Mouse (Mus musculus) midbrain, embryonic 16.5 days (tissue): ENCODE data around the gene Pgm5. TPM values are rescaled to one million over a fixed set of nuclear protein-coding genes. Genes with fewer than 3 reads are reported as not detected.

Experiments used
- ATAC-seq: fragments of 200-750 bp; cut with Nextera tagmentation; 2 replicates; pipeline ENCODE4 v1.8.0; 2017; ENCODE audit warnings: moderate TSS enrichment
- H3K27ac ChIP-seq: fragments of 300-500 bp; sonication (generic); 2 replicates; pipeline ENCODE4 v1.5.1; 2014; ENCODE audit warnings: mild to moderate bottlenecking, low read length, mixed read lengths
- H3K27me3 ChIP-seq: fragments of 300-500 bp; sonication (generic); 2 replicates; pipeline ENCODE4 v1.6.1; 2014; ENCODE audit warnings: low read depth, low read length, mixed read lengths; ENCODE audit not compliant: control insufficient read depth, insufficient read depth
- H3K36me3 ChIP-seq: fragments of 300-500 bp; sonication (generic); 2 replicates; pipeline ENCODE4 v1.6.1; 2014; ENCODE audit warnings: mild to moderate bottlenecking, low read length, moderate library complexity, mixed read lengths; ENCODE audit not compliant: control insufficient read depth, insufficient read depth
- H3K4me1 ChIP-seq: fragments of 300-500 bp; sonication (generic); 2 replicates; pipeline ENCODE4 v1.6.1; 2014; ENCODE audit warnings: mild to moderate bottlenecking, low read length, mixed read lengths; ENCODE audit not compliant: control insufficient read depth, insufficient read depth
- H3K4me2 ChIP-seq: fragments of 300-500 bp; sonication (generic); 2 replicates; pipeline ENCODE4 v1.6.1; 2014; ENCODE audit warnings: mild to moderate bottlenecking, low read length, mixed read lengths
- H3K4me3 ChIP-seq: fragments of 300-500 bp; sonication (generic); 2 replicates; pipeline ENCODE4 v1.5.1; 2014; ENCODE audit warnings: low read depth, mild to moderate bottlenecking, low read length, moderate library complexity, mixed read lengths
- H3K9ac ChIP-seq: fragments of 300-500 bp; sonication (generic); 2 replicates; pipeline ENCODE4 v1.6.1; 2014; ENCODE audit warnings: low read depth, low read length, mixed read lengths
- H3K9me3 ChIP-seq: fragments of 300-500 bp; sonication (generic); replicated peaks from 2 replicates; pipeline ENCODE4 v1.6.1; 2014; ENCODE audit warnings: mild to moderate bottlenecking, low read length, mixed read lengths; ENCODE audit not compliant: control insufficient read depth, poor library complexity, severe bottlenecking
- WGBS: fragments of 180-500 bp; shearing (Covaris S2); extraction: QIAGEN DNeasy Blood & Tissue Kit; methylation state at CpG from one replicate; pipeline ENCODE4 v1.1.7; 2014; 5-methylcytosine and 5-hydroxymethylcytosine counted together
- polyA plus RNA-seq: library from polyadenylated mRNA; unstranded; fragments of >200 nt; fragmentation: Nextera tagmentation; extraction: Ambion mirVana; gene quantifications from 2 replicates; pipeline ENCODE4 v1.2.1, GENCODE M21; 2015

Pgm5 gene
- polyA plus RNA-seq, 1 experiment from 2014 or later: 0.83 TPM

DNA sequence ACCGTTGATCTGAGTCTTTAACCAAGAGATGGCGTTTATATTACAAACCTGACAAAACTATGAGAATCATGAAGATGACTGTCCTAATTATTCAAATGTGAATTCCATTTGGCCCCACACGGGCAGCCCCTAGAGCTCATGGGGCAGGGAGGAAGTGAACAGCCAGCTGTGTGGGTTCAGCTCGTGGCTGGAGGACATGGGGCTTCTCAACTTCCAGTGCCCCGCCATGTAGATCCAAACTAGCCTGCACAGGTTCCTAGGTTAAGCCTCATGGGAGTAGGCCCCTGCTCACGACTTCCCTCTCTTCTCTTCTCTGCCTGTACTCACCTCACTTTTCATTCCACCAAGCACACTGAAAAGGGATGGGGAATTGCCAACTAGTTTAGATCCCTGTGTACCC, 173.3 kb downstream of the Pgm5 start:
- H3K27ac ChIP-seq: no peak overlapping the region
- no peak for ATAC-seq
- H3K4me3 ChIP-seq: no peak overlapping the region
- no peaks in the 10 kb centered on the region for H3K4me1 ChIP-seq
- no peak overlapping the region for H3K4me2 ChIP-seq
- H3K9me3 ChIP-seq: no peaks in the 10 kb centered on the region
- H3K9ac ChIP-seq: no peak overlapping the region
- no peaks in the 10 kb centered on the region for H3K36me3 ChIP-seq
- H3K27me3 ChIP-seq: no peaks in the 10 kb centered on the region
- 86% methylated on average over 6 of the region's 6 CpGs for WGBS

DNA sequence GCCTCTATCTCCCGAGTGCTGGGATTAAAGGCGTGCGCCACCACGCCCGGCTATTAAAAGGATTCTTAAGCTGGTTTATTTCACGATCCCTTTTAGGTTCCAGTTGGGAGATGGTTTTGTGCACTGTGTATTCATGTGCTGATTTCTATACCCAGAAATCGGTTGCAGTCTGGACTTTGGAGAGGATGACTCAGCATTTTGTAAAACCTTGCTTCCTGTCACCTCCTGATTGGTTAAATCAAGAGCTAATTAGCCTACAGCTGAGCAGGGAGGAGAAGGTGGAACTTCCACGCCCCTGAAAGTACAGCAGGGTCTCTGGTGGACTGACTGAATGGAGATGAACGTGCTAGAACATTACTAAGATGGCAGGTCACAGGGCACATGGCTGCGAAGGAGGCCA, 175.2 kb downstream of the Pgm5 start:
- Histone ChIP-seq H3K4me3 (no peak overlapping the region), H3K4me1 (no peaks in the 10 kb centered on the region), H3K27me3 (no peaks in the 10 kb centered on the region), H3K4me2 (no peak overlapping the region), H3K9ac (no peak overlapping the region), H3K36me3 (no peaks in the 10 kb centered on the region), H3K9me3 (no peaks in the 10 kb centered on the region), H3K27ac (no peak overlapping the region)
- 82% methylated on average over 10 of the region's 10 CpGs for WGBS
- ATAC-seq: no peak

DNA sequence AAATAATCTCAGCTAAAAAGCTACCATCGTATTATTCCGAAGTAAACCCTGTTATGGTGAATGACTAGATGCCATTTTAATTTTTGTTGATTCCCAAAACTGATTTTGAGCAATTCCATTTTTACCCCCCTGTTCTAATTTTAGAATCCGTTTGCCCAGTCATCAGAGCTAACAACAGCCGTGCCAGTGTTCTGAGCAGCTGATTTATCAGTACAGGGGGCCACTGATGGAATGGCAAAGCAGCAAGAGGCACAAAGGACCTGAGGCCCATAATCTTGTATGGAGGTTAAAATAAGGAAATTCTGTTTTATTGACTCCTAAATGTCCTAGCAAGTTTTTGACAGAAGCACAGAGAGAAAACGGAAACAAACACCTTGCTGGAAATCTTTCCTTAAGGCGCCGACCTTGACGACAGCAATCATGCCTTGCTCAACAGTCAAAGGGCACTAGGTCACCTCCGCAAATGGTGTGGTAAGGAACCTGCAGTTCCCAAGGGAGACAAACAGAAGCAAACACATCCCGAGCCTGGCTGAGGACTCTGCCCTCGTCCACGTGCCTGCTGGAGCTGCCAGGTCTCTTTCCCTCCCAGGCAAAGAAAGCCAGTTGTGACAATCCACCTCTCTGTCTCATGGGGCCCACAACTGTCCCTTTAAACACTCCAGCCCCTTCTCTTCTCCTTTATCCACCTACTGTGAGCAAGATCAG, 178.5 kb downstream of the Pgm5 start:
- Histone ChIP-seq H3K36me3 (no peaks in the 10 kb centered on the region), H3K4me1 (no peaks in the 10 kb centered on the region), H3K9me3 (no peaks in the 10 kb centered on the region), H3K27ac (no peak overlapping the region), H3K9ac (no peak overlapping the region), H3K4me2 (no peak overlapping the region), H3K4me3 (no peak overlapping the region), H3K27me3 (no peaks in the 10 kb centered on the region)
- no peak for ATAC-seq
- 76% methylated on average over 12 of the region's 12 CpGs for WGBS

DNA sequence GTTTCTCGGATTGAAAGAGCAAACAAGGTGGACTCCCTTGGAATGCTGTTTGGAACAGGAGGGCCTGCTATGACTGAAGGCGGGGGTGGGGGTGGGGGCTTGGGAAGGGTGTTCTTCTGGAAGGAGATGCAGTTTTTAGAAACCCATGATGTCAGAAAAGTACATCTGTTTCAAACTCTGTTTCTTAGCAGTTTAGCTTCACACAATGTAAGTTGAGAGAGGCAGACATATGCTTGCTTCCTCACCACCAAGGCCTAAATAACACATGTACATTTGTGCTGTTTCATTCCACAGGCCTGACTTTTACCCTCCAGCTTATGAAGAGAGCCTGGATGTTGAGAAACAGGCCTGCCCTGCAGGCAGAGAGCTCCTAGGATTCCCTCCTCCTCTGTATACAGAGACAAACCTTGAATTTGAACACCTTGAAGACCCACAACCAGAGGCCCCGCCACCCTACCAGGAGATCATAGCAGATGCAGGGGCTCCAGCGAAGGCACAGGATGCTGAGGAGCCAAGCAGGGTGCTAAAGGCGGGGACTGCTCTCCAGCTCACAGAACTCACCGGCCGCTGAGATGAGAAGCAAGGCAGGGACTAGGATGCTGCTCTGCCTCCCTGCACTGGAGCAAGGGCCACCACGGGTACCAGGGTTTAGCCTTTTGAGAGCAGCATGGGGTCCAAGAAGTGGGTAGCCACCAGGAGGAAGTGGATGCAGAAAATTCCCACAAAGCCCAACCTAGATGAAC, 184.2 kb downstream of the Pgm5 start:
- no peak overlapping the region for H3K4me2 ChIP-seq

DNA sequence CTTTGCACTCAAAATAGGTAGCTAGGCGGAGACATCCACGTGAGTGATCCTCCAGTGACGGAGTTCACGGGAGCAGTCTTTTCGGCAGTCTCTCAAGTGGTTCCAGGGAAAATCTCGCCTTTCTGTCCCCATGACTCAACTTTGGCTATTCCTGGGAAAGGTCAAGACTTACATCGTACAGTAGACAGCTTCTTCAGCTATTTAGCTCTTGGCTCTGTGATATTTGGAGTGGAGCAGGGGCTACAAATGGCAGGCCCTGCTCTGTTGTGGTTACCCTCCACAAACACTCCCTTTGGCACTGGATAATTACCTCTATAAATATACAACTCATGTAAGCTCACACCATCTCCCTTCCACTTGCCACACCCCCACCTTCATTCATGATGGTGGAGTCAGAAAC, 185.2 kb downstream of the Pgm5 start:
- WGBS: 90% methylated on average over 7 of the region's 7 CpGs
- no peak for ATAC-seq

More for the DNA sequence above, 184.2 kb downstream of the Pgm5 start:
- H3K27ac ChIP-seq: no peak overlapping the region
- ATAC-seq: no peak
- H3K4me1 ChIP-seq: no peaks in the 10 kb centered on the region
- H3K4me3 ChIP-seq: no peak overlapping the region
- no peak overlapping the region for H3K9ac ChIP-seq
- no peaks in the 10 kb centered on the region for H3K36me3 ChIP-seq
- whole genome bisulfite sequencing: 66% methylated on average over 8 of the region's 8 CpGs
- no peaks in the 10 kb centered on the region for H3K9me3 ChIP-seq
- H3K27me3 ChIP-seq: no peaks in the 10 kb centered on the region

DNA sequence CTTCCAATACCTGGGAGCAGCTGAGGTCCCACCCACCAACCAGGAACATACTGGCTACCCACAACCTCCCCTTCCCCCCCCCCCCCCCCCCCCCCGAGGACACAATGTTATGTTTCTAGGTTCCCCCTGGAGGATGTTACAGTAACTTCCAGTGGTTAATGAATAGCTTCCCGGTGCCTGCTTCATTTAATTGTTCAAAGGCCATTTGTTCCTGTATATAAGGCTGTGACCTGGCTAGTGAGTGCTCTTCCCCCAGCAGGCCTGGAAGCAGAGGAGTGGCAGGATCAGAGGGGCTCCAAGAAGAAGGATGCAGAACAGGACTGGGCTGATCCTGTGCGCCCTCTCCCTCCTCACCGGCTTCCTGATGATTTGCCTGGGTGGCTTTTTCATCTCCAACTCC, 187.9 kb downstream of the Pgm5 start, which contains the start of gene Tmem252:
Gene Tmem252 (plus strand): TSS at position 247 of the 400 bp plus-strand sequence.
- Histone ChIP-seq H3K9me3 (no peaks in the 10 kb centered on the region), H3K4me1 (no peaks in the 10 kb centered on the region), H3K27me3 (no peaks in the 10 kb centered on the region), H3K27ac (0 out of 2 replicates have a peak within 1 kb of the TSS, but pooled peaks have one; percentile 2), H3K4me2 (no peak within 1 kb of the TSS), H3K36me3 (no peaks in the 10 kb centered on the region), H3K9ac (no peak within 1 kb of the TSS), H3K4me3 (no peak within 1 kb of the TSS)
- no peak for ATAC-seq
- 69% methylated on average over 3 of the region's 4 CpGs for WGBS

More for the DNA sequence above, 185.2 kb downstream of the Pgm5 start:
- Histone ChIP-seq H3K27me3 (no peaks in the 10 kb centered on the region), H3K9me3 (no peaks in the 10 kb centered on the region), H3K4me1 (no peaks in the 10 kb centered on the region), H3K36me3 (no peaks in the 10 kb centered on the region), H3K27ac (no peak overlapping the region), H3K9ac (no peak overlapping the region), H3K4me3 (no peak overlapping the region), H3K4me2 (no peak overlapping the region)

DNA sequence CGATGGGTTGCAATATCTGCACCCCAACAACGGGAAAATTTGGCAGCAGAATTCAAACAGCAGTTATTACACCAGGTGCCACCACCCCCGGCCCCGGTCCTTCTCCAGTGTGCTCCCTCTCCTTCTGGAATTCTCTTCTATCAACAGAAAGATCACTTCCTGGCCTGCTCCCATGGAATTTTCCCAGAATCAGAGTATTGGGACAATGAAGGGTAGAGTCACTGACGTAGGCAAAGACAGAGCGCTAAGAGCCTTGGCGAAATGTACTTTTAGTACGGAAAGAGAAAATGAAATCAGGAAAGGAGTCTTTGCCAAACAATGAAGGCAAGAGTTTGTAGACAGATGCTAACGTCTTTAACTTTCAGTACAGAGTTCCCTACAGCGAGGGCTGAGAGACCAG, 188.3 kb downstream of the Pgm5 start:
- Histone ChIP-seq H3K27ac (0 out of 2 replicates have a peak overlapping the region, but pooled peaks have one; percentile 2), H3K4me1 (no peaks in the 10 kb centered on the region), H3K36me3 (no peaks in the 10 kb centered on the region), H3K4me2 (no peak overlapping the region), H3K27me3 (no peaks in the 10 kb centered on the region), H3K4me3 (no peak overlapping the region), H3K9me3 (no peaks in the 10 kb centered on the region), H3K9ac (no peak overlapping the region)
- ATAC-seq: no peak
- WGBS: 91% methylated on average over 10 of the region's 10 CpGs

DNA sequence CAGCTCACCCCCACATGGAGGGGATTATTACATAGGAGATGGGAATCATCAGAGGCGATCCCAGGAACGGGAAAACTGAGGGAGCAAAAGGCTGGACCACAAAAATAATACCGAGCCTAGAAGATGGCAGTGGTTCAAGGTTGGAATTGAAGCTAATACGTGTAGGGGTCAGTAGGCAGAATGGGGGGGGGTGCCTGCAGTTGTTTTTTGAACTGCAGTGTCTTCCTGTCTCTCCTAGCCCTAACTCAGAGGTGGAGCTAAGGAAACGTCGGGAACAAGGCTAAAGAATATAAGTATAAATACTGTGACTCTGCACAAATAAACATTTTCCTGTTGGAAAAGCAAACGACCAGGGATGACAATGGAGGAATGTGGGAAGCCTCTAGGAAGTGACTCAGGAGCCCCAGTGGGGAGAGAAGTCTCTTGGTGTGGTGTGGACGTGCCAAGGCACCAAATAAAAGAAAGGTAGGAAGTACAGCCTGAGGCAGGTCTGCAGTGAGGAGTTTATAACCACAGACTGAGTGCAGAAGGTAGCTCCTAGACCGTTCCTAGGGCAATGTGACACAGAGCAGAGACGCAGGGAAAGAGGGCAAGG, 189.2 kb downstream of the Pgm5 start:
- no peaks in the 10 kb centered on the region for H3K36me3 ChIP-seq
- no peaks in the 10 kb centered on the region for H3K27me3 ChIP-seq
- H3K4me2 ChIP-seq: no peak overlapping the region
- no peak for ATAC-seq
- WGBS: 75% methylated on average over 10 of the region's 10 CpGs
- H3K9me3 ChIP-seq: no peaks in the 10 kb centered on the region
- H3K9ac ChIP-seq: no peak overlapping the region
- H3K4me3 ChIP-seq: no peak overlapping the region
- H3K27ac ChIP-seq: 0 out of 2 replicates have a peak overlapping the region, but pooled peaks have one; percentile 28
- no peaks in the 10 kb centered on the region for H3K4me1 ChIP-seq

DNA sequence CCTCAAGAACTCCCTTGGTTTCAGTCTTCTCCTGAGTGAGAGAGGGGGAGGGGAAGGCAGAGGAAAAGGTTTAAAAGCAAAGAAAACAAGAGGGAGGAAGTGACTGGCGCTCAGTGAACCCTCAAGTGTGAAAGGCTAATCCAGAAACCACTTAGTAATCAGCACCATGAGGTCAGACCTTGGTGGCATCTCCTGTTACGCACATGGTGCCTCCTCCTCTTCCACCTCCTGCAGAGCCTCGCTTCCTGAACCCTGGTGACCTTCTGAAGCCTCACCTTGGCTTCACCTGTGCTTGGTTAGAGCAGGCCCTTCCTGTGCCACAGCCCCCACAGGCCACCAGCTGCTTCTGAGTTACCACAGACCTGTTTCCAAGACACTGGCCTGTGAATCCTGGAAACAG, 190.1 kb downstream of the Pgm5 start:
- no peak overlapping the region for H3K27ac ChIP-seq
- H3K27me3 ChIP-seq: no peaks in the 10 kb centered on the region
- no peak overlapping the region for H3K4me2 ChIP-seq
- WGBS: 66% methylated on average over 3 of the region's 3 CpGs
- H3K9me3 ChIP-seq: no peaks in the 10 kb centered on the region
- H3K9ac ChIP-seq: no peak overlapping the region
- ATAC-seq: no peak
- no peak overlapping the region for H3K4me3 ChIP-seq
- no peaks in the 10 kb centered on the region for H3K4me1 ChIP-seq
- no peaks in the 10 kb centered on the region for H3K36me3 ChIP-seq
